Mouse (Mus musculus): ENCODE results near the gene Stub1. TPM values are rescaled to one million over a fixed set of nuclear protein-coding genes. Genes with fewer than 3 reads are reported as not detected.

Gene Stub1
- polyA plus RNA-seq, 1 experiment, result 144 TPM

DNA sequence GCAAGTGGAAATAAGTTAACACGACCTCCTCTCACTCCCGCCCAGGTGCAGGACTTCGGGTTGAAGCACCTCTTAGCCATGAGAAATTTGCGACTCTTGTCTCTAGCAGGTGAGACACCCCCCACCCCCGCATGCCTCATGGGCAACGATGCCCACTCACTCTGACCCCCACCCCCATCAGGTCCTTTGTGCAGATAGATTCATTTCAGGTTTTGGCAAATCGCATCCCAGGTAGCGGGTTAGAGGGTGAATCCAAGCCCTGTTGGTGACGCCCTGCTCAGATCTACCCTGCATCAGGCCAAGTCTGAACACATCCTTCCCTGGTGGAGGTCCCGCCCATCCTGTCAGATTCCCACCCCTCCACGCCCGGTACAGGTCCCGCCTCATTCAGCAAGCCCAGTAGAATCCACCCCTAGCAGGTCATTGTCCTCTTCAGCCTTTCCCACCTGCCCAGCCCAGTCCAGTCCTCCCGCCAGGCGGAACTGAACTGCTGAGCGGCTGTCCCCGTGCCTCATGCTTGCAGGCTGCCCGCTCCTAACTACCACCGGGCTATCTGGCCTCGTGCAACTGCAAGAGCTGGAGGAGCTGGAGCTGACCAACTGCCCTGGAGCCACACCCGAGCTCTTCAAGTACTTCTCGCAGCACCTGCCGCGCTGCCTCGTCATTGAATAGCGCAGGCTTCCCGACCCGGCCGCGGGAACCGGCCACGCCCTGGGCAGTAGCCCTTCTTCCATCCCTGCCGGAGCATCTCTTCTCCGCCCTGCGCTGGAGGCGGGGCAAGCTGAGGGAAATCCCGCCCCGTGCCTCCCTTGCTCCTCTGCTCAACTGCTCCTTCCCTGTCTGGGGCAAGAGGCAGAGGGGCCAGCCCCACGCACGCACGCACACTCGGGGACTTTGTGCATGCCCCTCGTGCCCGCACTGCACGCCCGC is 14.1 kb downstream of the Stub1 start:
- Histone ChIP-seq H3K4me3 (ENCODE audit: insufficient read depth, low read depth, low read length) (no peak overlapping the region), H3K27ac (ENCODE audit: insufficient read depth, low read depth, low read length) (no peak overlapping the region), H3K36me3 (ENCODE audit: control insufficient read depth, insufficient read depth, low read length) (no peaks in the 10 kb centered on the region), H3K27me3 (replicated peaks; ENCODE audit: control insufficient read depth, insufficient read depth, low read length) (no peaks in the 10 kb centered on the region), H3K4me1 (ENCODE audit: control insufficient read depth, insufficient read depth, low read length) (peaks cover 4% of the 10 kb centered on the region)
- TF ChIP-seq POLR2A (IDR thresholded peaks at IDR 0.05; ENCODE audit: low read depth, low read length) (no peak), CTCF (conservative IDR thresholded peaks at IDR 0.05; ENCODE audit: insufficient read depth, insufficient read length, low read depth, low read length) (no peak)
- 7% methylated on average over 44 of the region's 46 CpGs for WGBS
- DNase-seq, result peak; percentile 33

DNA sequence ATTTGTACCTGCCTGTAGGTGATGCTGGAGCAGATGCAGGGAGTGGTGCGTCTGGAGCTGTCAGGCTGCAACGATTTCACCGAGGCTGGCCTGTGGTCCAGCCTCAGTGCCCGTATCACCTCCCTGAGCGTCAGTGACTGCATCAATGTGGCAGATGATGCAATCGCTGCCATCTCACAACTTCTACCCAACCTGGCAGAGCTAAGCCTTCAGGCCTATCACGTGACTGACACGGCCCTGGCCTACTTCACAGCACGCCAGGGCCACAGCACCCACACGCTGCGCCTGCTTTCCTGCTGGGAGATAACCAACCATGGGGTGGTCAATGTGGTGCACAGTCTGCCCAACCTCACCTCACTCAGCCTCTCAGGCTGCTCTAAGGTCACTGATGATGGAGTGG is 15.5 kb downstream of the Stub1 start:
- no peaks in the 10 kb centered on the region for H3K4me1 ChIP-seq (ENCODE audit: control insufficient read depth, insufficient read depth, low read length)
- no peak overlapping the region for H3K27ac ChIP-seq (ENCODE audit: insufficient read depth, low read depth, low read length)
- WGBS, result 89% methylated on average over 11 of the region's 11 CpGs
- no peak for TF ChIP-seq POLR2A (IDR thresholded peaks at IDR 0.05; ENCODE audit: low read depth, low read length)
- TF ChIP-seq CTCF (conservative IDR thresholded peaks at IDR 0.05; ENCODE audit: insufficient read depth, insufficient read length, low read depth, low read length), result no peak
- no peaks in the 10 kb centered on the region for H3K27me3 ChIP-seq (replicated peaks; ENCODE audit: control insufficient read depth, insufficient read depth, low read length)
- DNase-seq, result no peak
- no peaks in the 10 kb centered on the region for H3K36me3 ChIP-seq (ENCODE audit: control insufficient read depth, insufficient read depth, low read length)
- H3K4me3 ChIP-seq (ENCODE audit: insufficient read depth, low read depth, low read length), result no peak overlapping the region

DNA sequence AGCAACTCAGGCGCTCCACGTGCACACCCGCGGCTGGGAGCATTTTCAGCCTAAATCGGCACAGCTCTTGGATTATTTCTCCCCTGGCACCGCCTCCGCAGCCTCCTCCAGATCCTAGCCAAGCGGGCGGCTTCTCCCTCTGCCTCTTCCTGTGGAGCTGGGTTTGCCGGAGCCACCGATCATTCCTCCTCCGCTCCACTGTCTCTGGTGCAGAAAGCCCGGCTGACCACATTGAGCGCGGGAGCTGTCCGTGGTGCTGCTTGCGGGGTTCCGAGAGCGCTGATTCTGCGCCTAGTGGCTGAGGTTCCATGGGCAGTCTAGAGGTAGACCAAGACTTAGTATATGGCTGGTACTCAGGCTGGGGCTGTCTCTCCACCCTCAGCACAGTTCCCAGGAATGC is 19.7 kb downstream of the Stub1 start:
- H3K4me3 ChIP-seq (ENCODE audit: insufficient read depth, low read depth, low read length), result no peak overlapping the region
- peak; percentile 67 for TF ChIP-seq CTCF (conservative IDR thresholded peaks at IDR 0.05; ENCODE audit: insufficient read depth, insufficient read length, low read depth, low read length)
- no peak for TF ChIP-seq POLR2A (IDR thresholded peaks at IDR 0.05; ENCODE audit: low read depth, low read length)
- peak; percentile 89 for DNase-seq
- no peak overlapping the region for H3K27ac ChIP-seq (ENCODE audit: insufficient read depth, low read depth, low read length)
- no peaks in the 10 kb centered on the region for H3K27me3 ChIP-seq (replicated peaks; ENCODE audit: control insufficient read depth, insufficient read depth, low read length)
- 2% methylated on average over 20 of the region's 20 CpGs for WGBS
- 0 out of 2 replicates have a peak, but pooled peaks cover 3% of the 10 kb centered on the region for H3K4me1 ChIP-seq (ENCODE audit: control insufficient read depth, insufficient read depth, low read length)
- H3K36me3 ChIP-seq (ENCODE audit: control insufficient read depth, insufficient read depth, low read length), result no peaks in the 10 kb centered on the region

DNA sequence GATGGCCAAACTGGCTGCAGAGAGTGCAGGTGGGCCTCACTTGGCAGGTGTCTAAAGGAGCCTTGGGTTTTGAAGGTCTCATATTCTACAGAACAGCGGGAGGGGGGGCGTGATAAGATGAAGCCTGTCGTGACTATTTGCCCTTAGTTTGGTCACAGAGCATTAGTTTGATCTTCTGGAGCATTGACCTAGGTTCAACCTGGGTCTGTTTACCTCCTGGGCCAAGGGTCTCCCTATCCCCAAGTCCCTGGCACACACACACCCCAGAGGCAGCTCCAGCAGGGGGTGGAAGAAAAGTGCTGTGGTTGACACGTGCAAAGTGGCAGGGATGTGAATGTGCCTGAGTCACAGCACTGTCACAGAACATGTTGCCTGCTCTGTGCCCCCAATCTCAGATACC is 22.3 kb downstream of the Stub1 start:
- TF ChIP-seq CTCF (conservative IDR thresholded peaks at IDR 0.05; ENCODE audit: insufficient read depth, insufficient read length, low read depth, low read length) (no peak), POLR2A (IDR thresholded peaks at IDR 0.05; ENCODE audit: low read depth, low read length) (no peak)
- no peaks in the 10 kb centered on the region for H3K27me3 ChIP-seq (replicated peaks; ENCODE audit: control insufficient read depth, insufficient read depth, low read length)
- 79% methylated on average over 4 of the region's 4 CpGs for WGBS

DNA sequence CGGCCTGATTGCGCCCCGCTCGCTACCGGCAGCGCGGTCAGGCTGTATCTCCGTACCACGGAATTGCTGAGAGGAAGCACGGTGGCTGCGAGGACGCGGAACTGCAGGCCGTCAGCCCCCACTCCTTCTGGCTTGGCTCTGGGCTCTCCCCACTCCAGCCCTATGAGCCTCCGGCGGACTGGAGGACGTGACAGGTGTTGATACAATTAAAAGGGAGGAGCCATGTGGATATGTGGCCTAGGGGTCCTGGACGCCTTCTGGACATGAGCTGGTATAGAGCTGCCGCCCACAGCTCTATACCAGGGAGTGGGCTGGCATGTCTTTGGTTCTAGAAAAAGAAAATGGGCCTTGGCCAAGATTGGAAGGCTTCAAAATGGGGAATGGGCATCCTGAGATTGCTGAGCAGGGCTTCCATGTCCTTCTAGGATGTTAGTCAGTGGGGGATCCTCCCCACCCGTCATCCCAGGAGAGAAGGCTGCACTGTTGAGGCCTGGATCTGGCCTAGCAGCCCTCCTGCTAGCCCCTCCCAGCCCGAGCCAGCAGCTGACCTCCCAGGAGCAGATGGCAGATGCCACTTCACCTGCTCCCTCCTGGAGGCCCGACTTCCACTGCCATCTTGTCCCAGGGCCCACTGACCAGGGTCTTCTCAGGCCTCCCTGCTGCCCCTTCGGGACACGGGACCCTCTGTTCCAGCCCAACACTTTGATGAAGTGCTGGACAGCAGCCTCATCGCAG is 23.4 kb downstream of the Stub1 start:
- H3K27ac ChIP-seq (ENCODE audit: insufficient read depth, low read depth, low read length), result no peak overlapping the region
- WGBS, result 16% methylated on average over 25 of the region's 25 CpGs
- DNase-seq, result no peak
- peak overlapping the region; percentile 63 for H3K4me3 ChIP-seq (ENCODE audit: insufficient read depth, low read depth, low read length)
- 0 out of 2 replicates have a peak, but pooled peaks cover 3% of the 10 kb centered on the region for H3K4me1 ChIP-seq (ENCODE audit: control insufficient read depth, insufficient read depth, low read length)
- no peaks in the 10 kb centered on the region for H3K36me3 ChIP-seq (ENCODE audit: control insufficient read depth, insufficient read depth, low read length)
- no peaks in the 10 kb centered on the region for H3K27me3 ChIP-seq (replicated peaks; ENCODE audit: control insufficient read depth, insufficient read depth, low read length)
- TF ChIP-seq CTCF (conservative IDR thresholded peaks at IDR 0.05; ENCODE audit: insufficient read depth, insufficient read length, low read depth, low read length) (no peak), POLR2A (IDR thresholded peaks at IDR 0.05; ENCODE audit: low read depth, low read length) (no peak)

More for the DNA sequence above, 22.3 kb downstream of the Stub1 start:
- no peak overlapping the region for H3K4me3 ChIP-seq (ENCODE audit: insufficient read depth, low read depth, low read length)
- no peak for DNase-seq
- H3K36me3 ChIP-seq (ENCODE audit: control insufficient read depth, insufficient read depth, low read length), result no peaks in the 10 kb centered on the region
- 0 out of 2 replicates have a peak, but pooled peaks cover 3% of the 10 kb centered on the region for H3K4me1 ChIP-seq (ENCODE audit: control insufficient read depth, insufficient read depth, low read length)
- no peak overlapping the region for H3K27ac ChIP-seq (ENCODE audit: insufficient read depth, low read depth, low read length)

DNA sequence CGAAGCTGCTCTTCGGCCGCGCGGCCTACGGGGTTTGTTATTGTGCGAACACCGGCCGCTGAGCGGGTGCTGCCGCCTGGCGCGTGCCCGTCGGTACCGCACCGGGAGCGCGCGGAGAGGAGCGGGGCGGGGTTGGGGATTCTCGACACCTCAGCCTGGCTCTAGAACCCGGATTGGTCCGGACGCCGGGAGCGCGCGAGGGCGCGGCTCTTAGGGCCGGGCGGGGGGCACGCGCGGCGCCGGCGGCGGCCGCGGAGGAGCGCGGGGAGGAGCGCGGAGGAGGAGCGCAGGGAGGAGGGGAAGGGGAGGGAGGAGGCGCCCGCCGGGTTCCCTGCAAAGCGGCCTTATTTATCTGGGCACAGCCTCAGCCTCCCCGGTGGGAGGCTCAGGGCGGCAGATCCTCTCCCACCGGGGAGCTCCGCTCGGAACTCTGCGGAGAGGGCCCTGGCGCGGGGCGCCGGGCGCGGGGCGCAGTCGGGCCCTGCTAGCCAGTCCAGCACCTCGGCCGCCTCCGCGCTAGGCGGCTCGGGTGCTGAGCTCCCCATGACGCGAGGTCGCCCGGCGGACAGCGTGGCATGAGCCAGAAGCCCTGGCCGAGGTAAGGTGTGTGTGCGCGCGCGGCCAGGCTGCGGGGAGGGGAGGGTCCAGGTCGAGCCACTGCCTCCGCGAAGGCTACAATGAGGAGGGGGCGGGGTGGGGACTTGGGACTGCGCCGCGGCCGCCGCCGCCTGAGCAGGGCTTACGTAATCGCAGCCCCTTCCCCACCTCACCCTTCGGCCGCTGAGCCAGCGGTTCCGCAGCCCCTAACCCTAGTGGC is 24.2 kb downstream of the Stub1 start, which contains the start of gene Fbxl16:
Gene Fbxl16, plus strand, starts transcription at position 297 of the 817 bp plus-strand sequence.
- WGBS, result 1% methylated on average over 96 of the region's 100 CpGs
- Histone ChIP-seq H3K27me3 (replicated peaks; ENCODE audit: control insufficient read depth, insufficient read depth, low read length) (no peaks in the 10 kb centered on the region), H3K27ac (ENCODE audit: insufficient read depth, low read depth, low read length) (no peak within 1 kb of the TSS), H3K36me3 (ENCODE audit: control insufficient read depth, insufficient read depth, low read length) (no peaks in the 10 kb centered on the region), H3K4me1 (ENCODE audit: control insufficient read depth, insufficient read depth, low read length) (0 out of 2 replicates have a peak, but pooled peaks cover 3% of the 10 kb centered on the region), H3K4me3 (ENCODE audit: insufficient read depth, low read depth, low read length) (peak within 1 kb of the TSS; percentile 63)
- DNase-seq, result peak; percentile 75
- TF ChIP-seq CTCF (conservative IDR thresholded peaks at IDR 0.05; ENCODE audit: insufficient read depth, insufficient read length, low read depth, low read length), result no peak
- no peak for TF ChIP-seq POLR2A (IDR thresholded peaks at IDR 0.05; ENCODE audit: low read depth, low read length)

All from kidney, adult 2 months (tissue).